Mouse (Mus musculus): ENCODE data around the gene Pgm3. TPM values are rescaled to one million over a fixed set of nuclear protein-coding genes. Genes with fewer than 3 reads are reported as not detected.

The Pgm3 gene
- polyA plus RNA-seq, 1 experiment from 2014 or later, result 29.2 TPM

DNA sequence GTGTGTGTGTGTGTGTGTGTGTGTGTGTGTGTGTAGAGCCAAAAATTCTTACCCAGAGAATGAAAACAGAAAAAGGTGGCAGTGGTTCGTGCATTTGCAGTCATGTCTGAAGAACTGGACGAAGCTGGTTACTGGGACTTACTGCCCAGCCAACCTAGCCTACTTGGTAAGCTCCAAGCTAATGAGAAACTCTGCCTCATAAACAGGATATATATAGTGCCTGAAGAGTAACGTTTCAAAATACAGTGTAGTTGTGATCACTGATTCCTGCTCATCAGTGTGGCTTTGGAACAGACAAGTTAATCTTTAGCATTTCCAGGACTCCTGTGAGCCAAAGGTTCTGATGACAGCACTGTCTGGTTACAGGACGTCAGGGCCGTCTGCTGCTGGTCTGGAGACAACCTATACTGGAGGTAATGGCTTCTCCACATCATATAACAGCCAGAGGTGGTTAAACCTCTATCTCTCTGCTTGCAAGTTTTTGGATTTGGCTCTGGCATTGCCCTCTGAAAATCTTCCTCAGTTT is 21.9 kb downstream of the Pgm3 start:
- no peaks in the 10 kb centered on the region for H3K9me3 ChIP-seq (ENCODE audit: control insufficient read depth, low read depth, low read length)
- ATAC-seq (ENCODE audit: insufficient number of reproducible peaks, insufficient read depth, low FRiP score, low read depth), result no peak
- no peaks in the 10 kb centered on the region for H3K4me1 ChIP-seq (ENCODE audit: control insufficient read depth, insufficient read depth, low read length)
- no peak overlapping the region for H3K9ac ChIP-seq (replicated peaks; ENCODE audit: low read depth, low read length)
- no peak overlapping the region for H3K27ac ChIP-seq (ENCODE audit: low read length)
- 89% methylated on average over 5 of the region's 5 CpGs for WGBS
- no peaks in the 10 kb centered on the region for H3K27me3 ChIP-seq (ENCODE audit: control insufficient read depth, insufficient read depth, low read length)
- no peak overlapping the region for H3K4me2 ChIP-seq (replicated peaks; ENCODE audit: low read depth, low read length)
- no peak overlapping the region for H3K4me3 ChIP-seq (ENCODE audit: low read depth, low read length)
- peaks cover 44% of the 10 kb centered on the region for H3K36me3 ChIP-seq (ENCODE audit: control insufficient read depth, insufficient read depth, low read length)

- no peak for ATAC-seq (ENCODE audit: insufficient number of reproducible peaks, insufficient read depth, low FRiP score, low read depth)
- Histone ChIP-seq H3K4me2 (replicated peaks; ENCODE audit: low read depth, low read length) (no peak overlapping the region), H3K9me3 (ENCODE audit: control insufficient read depth, low read depth, low read length) (no peaks in the 10 kb centered on the region), H3K36me3 (ENCODE audit: control insufficient read depth, insufficient read depth, low read length) (peaks cover 27% of the 10 kb centered on the region), H3K27me3 (ENCODE audit: control insufficient read depth, insufficient read depth, low read length) (no peaks in the 10 kb centered on the region), H3K4me3 (ENCODE audit: low read depth, low read length) (no peak overlapping the region), H3K4me1 (ENCODE audit: control insufficient read depth, insufficient read depth, low read length) (no peaks in the 10 kb centered on the region), H3K9ac (replicated peaks; ENCODE audit: low read depth, low read length) (no peak overlapping the region), H3K27ac (ENCODE audit: low read length) (no peak overlapping the region)
- WGBS, result 68% methylated on average over 1 of the region's 1 CpGs
These were observed 27.1 kb downstream of the Pgm3 start for GRCm38 (mm10) chr9:86544559-86544958.

DNA sequence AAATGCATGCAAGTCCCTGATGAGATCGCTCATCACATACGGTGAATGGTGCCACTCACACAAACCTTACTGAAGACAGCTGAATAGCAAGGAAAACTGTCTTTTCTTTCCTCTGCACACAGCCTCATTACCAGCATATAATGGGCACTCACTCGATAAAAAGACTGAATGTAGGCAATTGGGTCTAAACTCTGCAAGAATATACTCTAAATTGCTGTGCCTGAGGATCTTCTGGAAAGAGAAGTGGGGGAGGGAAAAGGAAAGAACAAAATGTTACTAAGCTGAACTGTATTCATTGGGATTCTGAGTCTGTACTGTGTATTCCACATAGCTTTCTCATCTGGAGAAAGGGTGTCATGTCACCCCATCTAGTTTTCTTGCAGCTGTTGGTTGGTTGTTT is 28.2 kb downstream of the Pgm3 start:
- H3K4me3 ChIP-seq (ENCODE audit: low read depth, low read length), result no peak overlapping the region

DNA sequence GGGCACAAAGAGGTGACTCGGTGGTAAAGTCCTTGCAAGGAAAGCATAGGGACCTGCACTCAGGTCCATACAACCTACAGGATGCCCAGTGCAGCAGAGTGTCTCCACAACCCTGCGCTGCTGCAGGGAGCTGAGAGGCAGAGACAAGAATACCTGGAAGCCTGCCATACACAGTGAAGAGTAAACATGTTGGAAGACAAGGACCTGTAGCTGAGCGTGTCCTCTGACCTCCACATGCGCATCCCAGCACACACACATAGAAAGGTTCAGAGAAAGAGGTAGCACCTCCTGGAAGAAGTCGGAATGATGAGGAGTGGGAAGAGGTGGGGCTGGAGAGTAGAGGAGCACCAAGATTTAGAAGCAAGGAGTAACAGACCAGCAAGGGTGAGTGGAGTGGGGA is 37.6 kb downstream of the Pgm3 start:
- H3K4me1 ChIP-seq (ENCODE audit: control insufficient read depth, insufficient read depth, low read length), result no peaks in the 10 kb centered on the region
- no peak overlapping the region for H3K4me2 ChIP-seq (replicated peaks; ENCODE audit: low read depth, low read length)
- no peak overlapping the region for H3K9ac ChIP-seq (replicated peaks; ENCODE audit: low read depth, low read length)
- no peak overlapping the region for H3K4me3 ChIP-seq (ENCODE audit: low read depth, low read length)
- ATAC-seq (ENCODE audit: insufficient number of reproducible peaks, insufficient read depth, low FRiP score, low read depth), result no peak
- no peak overlapping the region for H3K27ac ChIP-seq (ENCODE audit: low read length)
- 87% methylated on average over 5 of the region's 5 CpGs for WGBS
- peaks cover 12% of the 10 kb centered on the region for H3K36me3 ChIP-seq (ENCODE audit: control insufficient read depth, insufficient read depth, low read length)
- no peaks in the 10 kb centered on the region for H3K9me3 ChIP-seq (ENCODE audit: control insufficient read depth, low read depth, low read length)
- no peaks in the 10 kb centered on the region for H3K27me3 ChIP-seq (ENCODE audit: control insufficient read depth, insufficient read depth, low read length)

More for the DNA sequence above, 28.2 kb downstream of the Pgm3 start:
- Histone ChIP-seq H3K27me3 (ENCODE audit: control insufficient read depth, insufficient read depth, low read length) (no peaks in the 10 kb centered on the region), H3K27ac (ENCODE audit: low read length) (no peak overlapping the region), H3K36me3 (ENCODE audit: control insufficient read depth, insufficient read depth, low read length) (peaks cover 20% of the 10 kb centered on the region), H3K9me3 (ENCODE audit: control insufficient read depth, low read depth, low read length) (no peaks in the 10 kb centered on the region), H3K4me1 (ENCODE audit: control insufficient read depth, insufficient read depth, low read length) (no peaks in the 10 kb centered on the region), H3K4me2 (replicated peaks; ENCODE audit: low read depth, low read length) (no peak overlapping the region), H3K9ac (replicated peaks; ENCODE audit: low read depth, low read length) (no peak overlapping the region)
- no peak for ATAC-seq (ENCODE audit: insufficient number of reproducible peaks, insufficient read depth, low FRiP score, low read depth)
- 97% methylated on average over 3 of the region's 3 CpGs for WGBS

GRCm38 (mm10) chr9:86525600-86525999 is 46.0 kb downstream of the Pgm3 start:
- Histone ChIP-seq H3K4me3 (ENCODE audit: low read depth, low read length) (no peak overlapping the region), H3K36me3 (ENCODE audit: control insufficient read depth, insufficient read depth, low read length) (peaks cover 10% of the 10 kb centered on the region), H3K4me1 (ENCODE audit: control insufficient read depth, insufficient read depth, low read length) (no peaks in the 10 kb centered on the region), H3K9me3 (ENCODE audit: control insufficient read depth, low read depth, low read length) (no peaks in the 10 kb centered on the region), H3K4me2 (replicated peaks; ENCODE audit: low read depth, low read length) (no peak overlapping the region), H3K27ac (ENCODE audit: low read length) (no peak overlapping the region), H3K27me3 (ENCODE audit: control insufficient read depth, insufficient read depth, low read length) (no peaks in the 10 kb centered on the region), H3K9ac (replicated peaks; ENCODE audit: low read depth, low read length) (no peak overlapping the region)
- ATAC-seq (ENCODE audit: insufficient number of reproducible peaks, insufficient read depth, low FRiP score, low read depth), result no peak
- 63% methylated on average over 2 of the region's 2 CpGs for WGBS

DNA sequence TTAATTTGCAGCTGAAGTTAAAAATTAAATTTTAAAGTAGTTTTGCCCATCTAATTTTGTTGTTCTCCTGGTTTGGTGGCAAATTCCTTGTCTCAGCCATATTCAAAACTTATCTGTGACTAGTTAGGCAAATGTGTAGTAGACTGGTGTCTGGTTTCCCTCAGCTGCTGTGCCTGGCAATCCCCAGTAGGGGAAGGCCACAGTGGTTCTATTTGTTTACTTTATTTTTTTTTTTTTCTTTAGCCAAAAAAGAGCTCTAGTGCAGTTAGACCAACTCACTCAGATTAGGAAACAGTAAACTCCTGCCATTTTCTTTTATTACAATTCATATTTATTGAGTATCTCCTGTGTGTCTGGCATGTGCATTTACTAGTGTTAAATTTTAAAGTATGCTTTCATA is 49.3 kb downstream of the Pgm3 start:
- Histone ChIP-seq H3K27me3 (ENCODE audit: control insufficient read depth, insufficient read depth, low read length) (no peaks in the 10 kb centered on the region), H3K4me1 (ENCODE audit: control insufficient read depth, insufficient read depth, low read length) (no peaks in the 10 kb centered on the region), H3K27ac (ENCODE audit: low read length) (no peak overlapping the region), H3K4me2 (replicated peaks; ENCODE audit: low read depth, low read length) (no peak overlapping the region), H3K9ac (replicated peaks; ENCODE audit: low read depth, low read length) (no peak overlapping the region), H3K9me3 (ENCODE audit: control insufficient read depth, low read depth, low read length) (no peaks in the 10 kb centered on the region), H3K36me3 (ENCODE audit: control insufficient read depth, insufficient read depth, low read length) (peaks cover 17% of the 10 kb centered on the region), H3K4me3 (ENCODE audit: low read depth, low read length) (no peak overlapping the region)
- no peak for ATAC-seq (ENCODE audit: insufficient number of reproducible peaks, insufficient read depth, low FRiP score, low read depth)

DNA sequence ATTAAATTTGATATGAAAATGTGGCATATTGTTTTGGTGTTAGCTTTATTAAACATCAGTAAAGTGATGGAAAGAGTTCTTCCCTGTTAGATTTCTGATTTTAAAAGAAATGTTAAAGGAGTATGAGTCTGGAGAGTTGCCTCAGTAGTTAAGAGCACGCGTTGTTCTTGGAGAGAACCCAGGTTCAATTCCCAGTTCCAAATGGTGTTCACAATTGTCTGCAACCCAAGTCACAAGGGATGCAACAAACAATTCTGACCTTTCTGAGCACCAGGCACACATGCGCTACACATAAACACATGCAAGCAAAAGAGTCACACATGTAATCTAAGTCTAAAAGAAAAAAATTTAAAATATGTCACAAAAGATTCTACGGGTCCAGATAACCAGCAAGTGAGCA is 56.8 kb downstream of the Pgm3 start:
- 98% methylated on average over 4 of the region's 4 CpGs for WGBS
- Histone ChIP-seq H3K4me2 (replicated peaks; ENCODE audit: low read depth, low read length) (no peak overlapping the region), H3K27ac (ENCODE audit: low read length) (no peak overlapping the region), H3K4me1 (ENCODE audit: control insufficient read depth, insufficient read depth, low read length) (no peaks in the 10 kb centered on the region), H3K27me3 (ENCODE audit: control insufficient read depth, insufficient read depth, low read length) (no peaks in the 10 kb centered on the region), H3K36me3 (ENCODE audit: control insufficient read depth, insufficient read depth, low read length) (peaks cover 13% of the 10 kb centered on the region), H3K9me3 (ENCODE audit: control insufficient read depth, low read depth, low read length) (no peaks in the 10 kb centered on the region), H3K9ac (replicated peaks; ENCODE audit: low read depth, low read length) (no peak overlapping the region), H3K4me3 (ENCODE audit: low read depth, low read length) (no peak overlapping the region)
- ATAC-seq (ENCODE audit: insufficient number of reproducible peaks, insufficient read depth, low FRiP score, low read depth), result no peak

DNA sequence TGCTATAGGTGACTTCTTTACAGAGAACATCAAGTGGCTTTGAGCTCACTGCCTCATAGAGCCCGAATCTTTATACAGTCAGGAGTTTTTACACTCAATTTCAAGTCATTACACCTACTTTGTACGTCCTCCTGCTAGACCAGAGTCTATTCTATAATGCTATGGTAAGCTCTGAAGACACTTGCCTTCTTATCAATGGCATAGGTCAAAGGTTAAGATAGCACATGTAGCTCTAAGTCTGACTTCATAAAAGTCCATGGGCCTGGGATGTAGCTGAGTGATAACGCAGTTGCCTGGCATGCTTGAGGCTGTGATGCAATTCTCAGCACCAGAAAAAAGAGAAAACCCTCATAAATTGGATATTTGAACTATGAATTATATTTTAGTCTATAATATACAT is 57.3 kb downstream of the Pgm3 start:
- 83% methylated on average over 3 of the region's 3 CpGs for WGBS
- Histone ChIP-seq H3K4me1 (ENCODE audit: control insufficient read depth, insufficient read depth, low read length) (no peaks in the 10 kb centered on the region), H3K4me3 (ENCODE audit: low read depth, low read length) (no peak overlapping the region), H3K9ac (replicated peaks; ENCODE audit: low read depth, low read length) (no peak overlapping the region), H3K9me3 (ENCODE audit: control insufficient read depth, low read depth, low read length) (no peaks in the 10 kb centered on the region), H3K27ac (ENCODE audit: low read length) (no peak overlapping the region), H3K4me2 (replicated peaks; ENCODE audit: low read depth, low read length) (no peak overlapping the region), H3K36me3 (ENCODE audit: control insufficient read depth, insufficient read depth, low read length) (peaks cover 13% of the 10 kb centered on the region), H3K27me3 (ENCODE audit: control insufficient read depth, insufficient read depth, low read length) (no peaks in the 10 kb centered on the region)
- no peak for ATAC-seq (ENCODE audit: insufficient number of reproducible peaks, insufficient read depth, low FRiP score, low read depth)

GRCm38 (mm10) chr9:86513733-86514132 is 57.9 kb downstream of the Pgm3 start:
- 85% methylated on average over 5 of the region's 5 CpGs for WGBS
- H3K4me1 ChIP-seq (ENCODE audit: control insufficient read depth, insufficient read depth, low read length), result no peaks in the 10 kb centered on the region
- H3K27ac ChIP-seq (ENCODE audit: low read length), result no peak overlapping the region
- H3K4me3 ChIP-seq (ENCODE audit: low read depth, low read length), result no peak overlapping the region
- no peaks in the 10 kb centered on the region for H3K9me3 ChIP-seq (ENCODE audit: control insufficient read depth, low read depth, low read length)
- H3K36me3 ChIP-seq (ENCODE audit: control insufficient read depth, insufficient read depth, low read length), result peaks cover 13% of the 10 kb centered on the region
- H3K27me3 ChIP-seq (ENCODE audit: control insufficient read depth, insufficient read depth, low read length), result no peaks in the 10 kb centered on the region
- no peak overlapping the region for H3K4me2 ChIP-seq (replicated peaks; ENCODE audit: low read depth, low read length)
- no peak for ATAC-seq (ENCODE audit: insufficient number of reproducible peaks, insufficient read depth, low FRiP score, low read depth)
- H3K9ac ChIP-seq (replicated peaks; ENCODE audit: low read depth, low read length), result no peak overlapping the region
